Mouse (Mus musculus) E14TG2a.4 (cell line): ENCODE results near the gene Npb.

Experiments used
- CTCF ChIP-seq: conservative IDR thresholded peaks from 2 replicates; pipeline ENCODE4 v1.5.1; 2014; ENCODE audit warnings: low read length
- NANOG ChIP-seq: IDR thresholded peaks from 2 replicates; pipeline ENCODE4 v1.6.1; 2014; ENCODE audit warnings: borderline replicate concordance, low read length, mixed read lengths
- POU5F1 ChIP-seq: IDR thresholded peaks from 2 replicates; pipeline ENCODE4 v1.6.1; 2014; ENCODE audit warnings: low read length, borderline replicate concordance

DNA sequence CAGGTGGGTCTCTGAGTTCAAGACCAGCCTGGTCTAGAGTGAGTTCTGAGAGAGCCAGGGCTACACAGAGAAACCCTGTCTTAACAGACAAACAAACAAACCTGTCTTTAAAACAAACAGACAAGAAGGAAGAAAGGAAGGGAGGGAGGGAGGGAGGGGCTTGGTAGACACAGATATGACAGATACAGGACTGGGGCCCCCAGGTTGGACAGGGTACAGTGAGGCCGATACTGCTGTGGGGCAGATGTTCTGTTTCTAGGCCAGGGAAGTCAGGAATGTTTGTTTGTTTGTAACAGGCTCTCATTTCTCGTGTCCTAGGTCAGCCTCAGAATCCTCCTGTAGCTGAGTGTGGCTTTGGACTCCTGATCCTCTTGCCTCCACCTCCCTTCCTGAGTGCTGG, 4.7 kb upstream of the Npb start:
- TF ChIP-seq CTCF (no peak), NANOG (no peak), POU5F1 (no peak)
